Mouse (Mus musculus) brain, embryonic 14.5 days (tissue): ENCODE results near the gene Tas2r119.

ENCODE experiments used
- CTCF ChIP-seq: fragments of 200-500 bp; IDR thresholded peaks from 2 replicates; pipeline ENCODE4 v1.5.1; 2012; ENCODE audit warnings: inconsistent platforms, mild to moderate bottlenecking, moderate library complexity, borderline replicate concordance; ENCODE audit not compliant: insufficient read depth, insufficient read length; ENCODE audit errors: extremely low read depth
- POLR2A ChIP-seq: fragments of 200-500 bp; IDR thresholded peaks from 2 replicates; pipeline ENCODE4 v1.6.1; 2012; ENCODE audit warnings: mild to moderate bottlenecking, inconsistent platforms, borderline replicate concordance; ENCODE audit not compliant: poor library complexity, insufficient read depth, insufficient read length, severe bottlenecking; ENCODE audit errors: extremely low read depth

DNA sequence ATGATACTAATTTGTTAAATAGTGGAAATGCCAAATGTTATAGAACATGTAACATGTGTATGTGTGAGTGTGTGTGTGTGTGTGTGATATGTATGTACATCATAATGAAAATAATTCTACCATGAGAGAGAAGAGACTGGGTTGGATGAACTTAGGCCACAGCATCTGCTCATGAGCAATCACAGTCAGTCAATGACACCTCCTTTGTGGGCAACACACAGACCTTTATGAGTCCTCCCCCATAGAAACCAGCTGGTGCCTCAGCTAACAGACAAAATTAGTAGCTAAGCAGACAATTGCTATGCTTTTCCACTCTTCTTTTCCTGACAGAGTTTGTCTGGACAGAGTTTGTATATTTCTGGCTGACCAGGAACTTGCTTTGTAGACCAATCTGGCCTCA is 7.9 kb downstream of the Tas2r119 start:
- no peak for TF ChIP-seq CTCF
- TF ChIP-seq POLR2A: no peak
